Mouse (Mus musculus): ENCODE data around the gene Tll1. TPM values are rescaled to one million over a fixed set of nuclear protein-coding genes. Genes with fewer than 3 reads are reported as not detected.
"Not testable (repeated sequence)": the region's sequence is repeated elsewhere in the genome, so short reads cannot be mapped to it uniquely, and the experiment has no call there.

Tll1 gene
- polyA plus RNA-seq, 1 experiment: 0.01 TPM

- H3ac ChIP-seq (ENCODE audit: control insufficient read depth, insufficient read length, low read depth): no peak overlapping the region
These were observed 183.0 kb downstream of the Tll1 start for GRCm38 (mm10) chr8:64023027-64023426.

DNA sequence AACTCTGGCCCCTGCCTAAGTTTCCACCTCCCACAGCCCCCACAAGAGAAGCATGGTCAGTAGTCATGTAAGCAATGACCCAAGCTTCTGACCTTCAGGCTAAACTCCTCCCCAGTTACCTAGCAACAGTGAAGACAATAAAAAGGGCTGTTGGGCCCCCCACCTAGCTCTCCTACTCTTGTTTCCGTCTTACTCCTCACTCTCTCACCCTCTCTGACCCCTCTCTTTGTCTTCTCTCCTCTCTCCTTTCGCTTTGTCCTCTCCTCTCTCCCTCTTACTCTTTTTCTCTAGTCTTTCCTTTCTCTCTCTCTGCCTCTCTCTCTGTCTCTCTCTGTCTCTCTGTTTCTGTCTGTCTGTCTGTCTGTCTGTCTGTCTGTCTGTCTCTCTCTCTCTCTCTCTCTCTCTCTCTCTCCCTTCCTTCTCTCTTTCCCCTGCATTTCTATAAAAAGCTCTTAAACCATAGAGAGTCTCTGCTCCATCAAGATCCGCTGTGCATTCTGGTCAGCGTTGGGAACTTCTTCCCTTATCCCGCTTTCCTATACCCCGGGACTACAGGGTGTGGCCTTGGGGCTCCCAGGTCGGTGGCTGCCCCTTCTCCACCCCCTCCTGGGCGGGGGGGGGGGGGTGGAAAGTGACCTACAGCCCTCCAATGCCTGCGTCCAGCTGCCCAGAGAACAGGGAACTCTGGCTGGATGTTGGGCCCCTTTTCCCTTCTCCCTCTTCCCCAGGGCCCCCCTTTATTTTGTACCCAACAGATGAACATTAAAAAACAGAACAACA lies 235.3 kb downstream of the Tll1 start:
- H3K79me3 ChIP-seq (ENCODE audit: low read depth); H3K4me3 ChIP-seq (ENCODE audit: insufficient read depth, poor library complexity, severe bottlenecking); H3K27me3 ChIP-seq (ENCODE audit: control insufficient read depth, insufficient read depth, insufficient read length); H3ac ChIP-seq (ENCODE audit: control insufficient read depth, insufficient read length, low read depth); H3K79me2 ChIP-seq (ENCODE audit: control insufficient read depth, insufficient read depth); H3K36me3 ChIP-seq (ENCODE audit: control insufficient read depth, insufficient read depth): not testable (repeated sequence)

More at GRCm38 (mm10) chr8:64023027-64023426, 183.0 kb downstream of the Tll1 start:
- H3K36me3 ChIP-seq (ENCODE audit: control insufficient read depth, insufficient read depth): no peaks in the 10 kb centered on the region
- H3K4me3 ChIP-seq (ENCODE audit: insufficient read depth, poor library complexity, severe bottlenecking): no peak overlapping the region
- H3K27me3 ChIP-seq (ENCODE audit: control insufficient read depth, insufficient read depth, insufficient read length): no peaks in the 10 kb centered on the region
- no peaks in the 10 kb centered on the region for H3K79me2 ChIP-seq (ENCODE audit: control insufficient read depth, insufficient read depth)
- TF ChIP-seq MYOD1 (IDR thresholded peaks at IDR 0.05; ENCODE audit: control insufficient read depth, insufficient read length, low read depth) (no peak), CTCF (IDR thresholded peaks at IDR 0.05; ENCODE audit: control insufficient read depth, insufficient read depth, insufficient read length) (no peak), FOSL1 (IDR thresholded peaks at IDR 0.05; ENCODE audit: insufficient read depth, low read length, poor library complexity, severe bottlenecking) (no peak), CEBPB (IDR thresholded peaks at IDR 0.05; ENCODE audit: low read depth) (no peak), MYOG (IDR thresholded peaks at IDR 0.05; ENCODE audit: control insufficient read depth, extremely low read depth, insufficient read length) (no peak), USF1 (IDR thresholded peaks at IDR 0.05; ENCODE audit: low read depth) (no peak), MAX (IDR thresholded peaks at IDR 0.05) (no peak)
- H3K79me3 ChIP-seq (ENCODE audit: low read depth): no peaks in the 10 kb centered on the region

All from C2C12 (cell line).